Comparison of ENCODE assay signal across 8 mouse cellular contexts in genomic region chr11:68046916-68047315, GRCm38 (mm10).
DNase-seq lines count a peak whose midpoint lies in the region; ATAC-seq and TF ChIP-seq lines count a peak whose summit lies in the region.

No protein-coding gene starts in this region.

- TF ChIP-seq EP300 in stomach, postnatal 0 days (optimal IDR thresholded peaks at IDR 0.05): no peak

- no peak for TF ChIP-seq POLR2A in cerebellum, adult 2 months (IDR thresholded peaks at IDR 0.05; ENCODE audit: borderline replicate concordance, insufficient read depth, low read length)
- TF ChIP-seq POLR2A in liver, adult 2 months (IDR thresholded peaks at IDR 0.05; ENCODE audit: extremely low read depth, insufficient read depth, low read length): no peak

- WGBS in cerebellum, adult 2 months: 77% methylated on average over 3 of the region's 3 CpGs
- 74% methylated on average over 3 of the region's 3 CpGs for WGBS in liver, adult 2 months
- 57% methylated on average over 3 of the region's 3 CpGs for WGBS in stomach, postnatal 0 days

- H3K36me3 ChIP-seq in liver, adult 2 months (ENCODE audit: control insufficient read depth, insufficient read depth, low read length): no peaks in the 10 kb centered on the region
- H3K36me3 ChIP-seq in stomach, postnatal 0 days (ENCODE audit: control insufficient read depth, insufficient read depth, low read length): no peaks in the 10 kb centered on the region

- peaks cover 3% of the 10 kb centered on the region; the same call in 1 of the 2 replicates for H3K4me1 ChIP-seq in cerebellum, adult 2 months (ENCODE audit: control insufficient read depth, insufficient read depth, low read length)
- no peaks in the 10 kb centered on the region for H3K4me1 ChIP-seq in liver, adult 2 months (ENCODE audit: control insufficient read depth, insufficient read depth, low read length)
- H3K4me1 ChIP-seq in stomach, postnatal 0 days (replicated peaks; ENCODE audit: control insufficient read depth, insufficient read depth): 0 out of 2 replicates have a peak, but pooled peaks cover 2% of the 10 kb centered on the region

- H3K4me2 ChIP-seq in stomach, postnatal 0 days (replicated peaks; ENCODE audit: low read depth): no peak overlapping the region

- H3K9me3 ChIP-seq in stomach, postnatal 0 days (ENCODE audit: control insufficient read depth, low read length): no peaks in the 10 kb centered on the region

- H3K9ac ChIP-seq in liver, adult 2 months (ENCODE audit: low read depth, low read length): no peak overlapping the region
- no peak overlapping the region for H3K9ac ChIP-seq in stomach, postnatal 0 days (ENCODE audit: low read length)

- H3K27me3 ChIP-seq in cerebellum, adult 2 months (ENCODE audit: control insufficient read depth, insufficient read depth, low read length): no peaks in the 10 kb centered on the region; the same call in 1 of the 2 replicates
- H3K27me3 ChIP-seq in liver, adult 2 months (ENCODE audit: control insufficient read depth, insufficient read depth, low read length): no peaks in the 10 kb centered on the region
- H3K27me3 ChIP-seq in stomach, postnatal 0 days (ENCODE audit: control insufficient read depth, insufficient read depth, low read length): no peaks in the 10 kb centered on the region

- TF ChIP-seq CTCF in cerebellum, adult 2 months (IDR thresholded peaks at IDR 0.05; ENCODE audit: borderline replicate concordance, insufficient read depth, low read depth, low read length): peak; percentile 25; the same call in 1 of the 2 replicates
- TF ChIP-seq CTCF in liver, adult 2 months (IDR thresholded peaks at IDR 0.05; ENCODE audit: low read depth, low read length): 0 out of 2 replicates have a peak, but pooled peaks have one; percentile 26
- peak; percentile 70 for TF ChIP-seq CTCF in stomach, postnatal 0 days (IDR thresholded peaks at IDR 0.05; ENCODE audit: low read depth)

- ATAC-seq in stomach, postnatal 0 days (ENCODE audit: low FRiP score, low TSS enrichment): no peak

- no peak for DNase-seq in cerebellum, adult 2 months
- no peak for DNase-seq in cerebellum, postnatal 4 days (ENCODE audit: low spot score in 2 of 2)
- DNase-seq in liver, adult 2 months (ENCODE audit: extremely low read depth, low read depth, low spot score): no peak
- DNase-seq in liver (no peak), adipocyte (ENCODE audit: low spot score) (peak; percentile 53)
- DNase-seq in stomach, postnatal 0 days (ENCODE audit: low spot score): no peak
- no peak for DNase-seq in cerebellum, adult 9-10 months
- no peak for DNase-seq in urinary bladder, postnatal 10 days (ENCODE audit: low spot score)

- H3K4me3 ChIP-seq in cerebellum, adult 2 months (replicated peaks; ENCODE audit: insufficient read depth, low read depth, low read length): no peak overlapping the region
- no peak overlapping the region for H3K4me3 ChIP-seq in liver, adult 2 months (ENCODE audit: insufficient read depth, low read depth, low read length)
- no peak overlapping the region for H3K4me3 ChIP-seq in stomach, postnatal 0 days (ENCODE audit: low read depth, low read length)

- H3K27ac ChIP-seq in cerebellum, adult 2 months (ENCODE audit: insufficient read depth, low read length): no peak overlapping the region
- no peak overlapping the region for H3K27ac ChIP-seq in liver, adult 2 months (replicated peaks; ENCODE audit: insufficient read depth, low read depth, low read length)
- no peak overlapping the region for H3K27ac ChIP-seq in stomach, postnatal 0 days (replicated peaks)

- no peaks in the 10 kb centered on the region for H3K79me2 ChIP-seq in liver, adult 2 months (ENCODE audit: control insufficient read depth, insufficient read depth, low read length)
